Mouse (Mus musculus): ENCODE data around the gene Zmynd15.

DNA sequence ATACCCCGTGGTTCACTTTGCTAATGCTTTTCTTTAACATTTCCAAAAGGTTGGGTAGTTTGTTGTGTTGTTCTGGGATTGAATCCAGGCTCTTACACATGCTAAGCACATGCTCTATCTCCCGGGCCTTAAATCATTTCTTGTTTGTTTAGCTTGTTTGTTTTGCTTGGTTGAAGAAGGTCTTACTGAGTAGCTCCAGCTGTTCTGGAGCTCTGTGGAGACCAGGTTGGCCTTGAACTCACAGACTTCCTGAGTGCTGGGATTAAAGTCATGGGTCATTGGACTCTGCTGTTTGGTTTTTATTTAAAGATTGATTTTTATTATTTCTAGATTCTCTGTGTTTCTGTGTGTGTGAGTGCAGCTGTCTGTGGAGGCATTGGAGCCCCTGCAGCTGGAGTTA lies 26.3 kb downstream of the Zmynd15 start:
- no peak for TF ChIP-seq CTCF (IDR thresholded peaks at IDR 0.05; ENCODE audit: insufficient read depth, low read length)
- TF ChIP-seq POLR2A (IDR thresholded peaks at IDR 0.05; ENCODE audit: borderline replicate concordance, extremely low read depth, low read depth, low read length) = no peak

Measured in lung, adult 2 months (tissue).